In genomic region chr2:11173521-11173920, GRCm38 (mm10) we compare ENCODE assay signal across 9 mouse cellular contexts. TPM values are rescaled to one million over a fixed set of nuclear protein-coding genes. Genes with fewer than 3 reads are reported as not detected.
DNase-seq lines count a peak whose midpoint lies in the region; ATAC-seq lines count a peak whose summit lies in the region.
"Had no signal": no experiment of that assay in that cellular context is flagged by ENCODE, and none has a peak within 500 bp of the region (broad histone marks: within the 10 kb centered on the region; RNA-seq: fewer than 3 reads in every experiment).

No protein-coding gene starts in this region.

- no peak overlapping the region for H3K9ac ChIP-seq in embryonic facial prominence, embryonic 12.5 days
- H3K9ac ChIP-seq in hindbrain, embryonic 11.5 days (ENCODE audit: low read depth, low read length) = no peak overlapping the region
- H3K9ac ChIP-seq in midbrain, embryonic 15.5 days = no peak overlapping the region
- H3K9ac ChIP-seq: heart, embryonic 13.5 days had no signal

- no peak overlapping the region for H3K4me3 ChIP-seq in embryonic facial prominence, embryonic 12.5 days
- no peak overlapping the region for H3K4me3 ChIP-seq in embryonic facial prominence, embryonic 10.5 days
- no peak overlapping the region for H3K4me3 ChIP-seq in hindbrain, embryonic 11.5 days (ENCODE audit: low read depth, low read length)
- no peak overlapping the region; the same call in 1 of the 2 replicates for H3K4me3 ChIP-seq in midbrain, embryonic 15.5 days
- H3K4me3 ChIP-seq: heart, embryonic 13.5 days had no signal

- H3K4me2 ChIP-seq in embryonic facial prominence, embryonic 12.5 days (replicated peaks) = 0 out of 2 replicates have a peak overlapping the region, but pooled peaks have one; percentile 86
- 0 out of 2 replicates have a peak overlapping the region, but pooled peaks have one; percentile 77 for H3K4me2 ChIP-seq in hindbrain, embryonic 11.5 days (replicated peaks; ENCODE audit: low read depth, low read length)
- H3K4me2 ChIP-seq in midbrain, embryonic 15.5 days = peak overlapping the region; percentile 99

- peaks cover 10% of the 10 kb centered on the region; the same call in 1 of the 2 replicates for H3K27me3 ChIP-seq in embryonic facial prominence, embryonic 12.5 days
- H3K27me3 ChIP-seq in embryonic facial prominence, embryonic 10.5 days (replicated peaks; ENCODE audit: low read depth, poor library complexity, severe bottlenecking) = peaks cover 51% of the 10 kb centered on the region
- peaks cover 3% of the 10 kb centered on the region; the same call in 1 of the 2 replicates for H3K27me3 ChIP-seq in hindbrain, embryonic 11.5 days (ENCODE audit: control insufficient read depth, insufficient read depth, low read length)
- H3K27me3 ChIP-seq in midbrain, embryonic 15.5 days (replicated peaks) = peaks cover 8% of the 10 kb centered on the region

- no peaks in the 10 kb centered on the region for H3K36me3 ChIP-seq in embryonic facial prominence, embryonic 12.5 days
- H3K36me3 ChIP-seq in embryonic facial prominence, embryonic 10.5 days (replicated peaks) = no peaks in the 10 kb centered on the region
- H3K36me3 ChIP-seq in hindbrain, embryonic 11.5 days (ENCODE audit: control insufficient read depth, insufficient read depth, low read length) = no peaks in the 10 kb centered on the region
- no peaks in the 10 kb centered on the region for H3K36me3 ChIP-seq in midbrain, embryonic 15.5 days (replicated peaks)
- H3K36me3 ChIP-seq: heart, embryonic 13.5 days had no signal

- no peak for ATAC-seq in embryonic facial prominence, embryonic 12.5 days (ENCODE audit: insufficient number of reproducible peaks, insufficient read depth, low FRiP score, low TSS enrichment)
- ATAC-seq in hindbrain, embryonic 11.5 days (ENCODE audit: low FRiP score) = no peak
- ATAC-seq in midbrain, embryonic 15.5 days (replicated peaks) = no peak; the same call in 1 of the 2 replicates

- no peaks in the 10 kb centered on the region for H3K9me3 ChIP-seq in embryonic facial prominence, embryonic 12.5 days
- H3K9me3 ChIP-seq in embryonic facial prominence, embryonic 10.5 days = no peaks in the 10 kb centered on the region
- no peaks in the 10 kb centered on the region for H3K9me3 ChIP-seq in hindbrain, embryonic 11.5 days (ENCODE audit: control insufficient read depth, low read length)
- H3K9me3 ChIP-seq in midbrain, embryonic 15.5 days = no peaks in the 10 kb centered on the region
- H3K9me3 ChIP-seq: heart, embryonic 13.5 days had no signal

- H3K4me1 ChIP-seq in embryonic facial prominence, embryonic 12.5 days = no peaks in the 10 kb centered on the region
- H3K4me1 ChIP-seq in embryonic facial prominence, embryonic 10.5 days = peaks cover 17% of the 10 kb centered on the region
- H3K4me1 ChIP-seq in hindbrain, embryonic 11.5 days (replicated peaks; ENCODE audit: control insufficient read depth, insufficient read depth, low read length) = no peaks in the 10 kb centered on the region
- peaks cover 18% of the 10 kb centered on the region for H3K4me1 ChIP-seq in midbrain, embryonic 15.5 days

- no peak overlapping the region for H3K27ac ChIP-seq in embryonic facial prominence, embryonic 12.5 days
- H3K27ac ChIP-seq in embryonic facial prominence, embryonic 10.5 days (replicated peaks) = no peak overlapping the region
- H3K27ac ChIP-seq in hindbrain, embryonic 11.5 days (ENCODE audit: low read depth, low read length) = no peak overlapping the region
- no peak overlapping the region for H3K27ac ChIP-seq in midbrain, embryonic 15.5 days
- H3K27ac ChIP-seq: heart, embryonic 13.5 days had no signal

- WGBS in embryonic facial prominence, embryonic 12.5 days = 49% methylated on average over 4 of the region's 4 CpGs
- 52% methylated on average over 4 of the region's 4 CpGs for WGBS in embryonic facial prominence, embryonic 10.5 days
- 46% methylated on average over 4 of the region's 4 CpGs for WGBS in hindbrain, embryonic 11.5 days
- WGBS in midbrain, embryonic 15.5 days = 31% methylated on average over 4 of the region's 4 CpGs

- DNase-seq in embryonic facial prominence, embryonic 10.5 days (ENCODE audit: low spot score) = no peak
- DNase-seq in CD4-positive, CD25-positive, alpha-beta regulatory T cell, adult 2 months (ENCODE audit: low read depth, low spot score) = peak; percentile 71
- DNase-seq in hindbrain, embryonic 11.5 days (ENCODE audit: low spot score) = no peak
- DNase-seq in cerebellum, postnatal 25 days = no peak
- DNase-seq in adrenal gland, postnatal 10 days = no peak
- DNase-seq in urinary bladder, postnatal 14 days (ENCODE audit: low spot score) = no peak

RNA-seq across cellular contexts. Expression of gene Prkcq, which starts 1.6 kb away (rescaled TPM):
- polyA plus RNA-seq in embryonic facial prominence, embryonic 12.5 days (2016; fragmentation: Nextera tagmentation; extraction: Ambion mirVana) = 3.3 and 4.6 TPM in 2 replicates
- polyA plus RNA-seq in embryonic facial prominence, embryonic 10.5 days (2016; fragmentation: Nextera tagmentation; extraction: Ambion mirVana) = 1.6 and 1.9 TPM in 2 replicates
- polyA plus RNA-seq in hindbrain, embryonic 11.5 days (2014; fragmentation: Nextera tagmentation; extraction: Ambion mirVana) = 3.1 and 3.7 TPM in 2 replicates
- 5.6 and 6.9 TPM in 2 replicates for polyA plus RNA-seq in midbrain, embryonic 15.5 days (2015; fragmentation: Nextera tagmentation; extraction: Ambion mirVana)
- 1 to 10 TPM; 3.5 to 9.3 TPM for total RNA-seq in adrenal gland, postnatal 10 days (2021)
